Mouse (Mus musculus) intestine, postnatal 0 days (tissue): ENCODE results near the gene 9330161L09Rik. TPM values are rescaled to one million over a fixed set of nuclear protein-coding genes. Genes with fewer than 3 reads are reported as not detected.

ENCODE experiments used
- ATAC-seq: fragments of 200-750 bp; cut with Nextera tagmentation; 2 replicates; pipeline ENCODE4 v1.8.0; 2017; ENCODE audit warnings: mild to moderate bottlenecking, moderate TSS enrichment, moderate library complexity
- H3K27ac ChIP-seq: fragments of 300-500 bp; sonication (generic); 2 replicates; pipeline ENCODE4 v1.5.1; 2014; ENCODE audit warnings: mild to moderate bottlenecking, low read depth, low read length, moderate library complexity
- H3K27me3 ChIP-seq: fragments of 300-500 bp; sonication (generic); replicated peaks from 2 replicates; pipeline ENCODE4 v1.6.1; 2014; ENCODE audit warnings: low read length, mixed read lengths; ENCODE audit not compliant: control insufficient read depth, insufficient read depth
- H3K36me3 ChIP-seq: fragments of 300-500 bp; sonication (generic); 2 replicates; pipeline ENCODE4 v1.6.1; 2014; ENCODE audit warnings: mild to moderate bottlenecking, moderate library complexity; ENCODE audit not compliant: control insufficient read depth, insufficient read depth
- H3K4me1 ChIP-seq: fragments of 300-500 bp; sonication (generic); replicated peaks from 2 replicates; pipeline ENCODE4 v1.6.1; 2014; ENCODE audit warnings: antibody characterized with exemption, low read length, mixed read lengths; ENCODE audit not compliant: control insufficient read depth, insufficient read depth
- H3K4me2 ChIP-seq: fragments of 300-500 bp; sonication (generic); replicated peaks from 2 replicates; pipeline ENCODE4 v1.6.1; 2014; ENCODE audit warnings: low read depth, mild to moderate bottlenecking, moderate library complexity
- H3K4me3 ChIP-seq: fragments of 300-500 bp; sonication (generic); 2 replicates; pipeline ENCODE4 v1.5.1; 2014; ENCODE audit warnings: low read depth, low read length
- H3K9ac ChIP-seq: fragments of 300-500 bp; sonication (generic); 2 replicates; pipeline ENCODE4 v1.6.1; 2014; ENCODE audit warnings: mild to moderate bottlenecking, low read depth, low read length
- H3K9me3 ChIP-seq: fragments of 300-500 bp; sonication (generic); 2 replicates; pipeline ENCODE4 v1.6.1; 2016; ENCODE audit warnings: mixed run types; ENCODE audit not compliant: control insufficient read depth
- CTCF ChIP-seq: sonication (generic); IDR thresholded peaks from 2 replicates; pipeline ENCODE4 v1.5.1; 2016; ENCODE audit warnings: low read depth, mild to moderate bottlenecking, control low read depth, antibody characterized with exemption, moderate library complexity
- WGBS: fragments of 180-500 bp; shearing (Covaris S2); extraction: QIAGEN DNeasy Blood & Tissue Kit; methylation state at CpG from one replicate; pipeline ENCODE4 v1.1.7; 2014; 5-methylcytosine and 5-hydroxymethylcytosine counted together
- polyA plus RNA-seq: library from polyadenylated mRNA; unstranded; fragments of >200 nt; fragmentation: Nextera tagmentation; extraction: Ambion mirVana; gene quantifications from 2 replicates; pipeline ENCODE4 v1.2.1, GENCODE M21; 2015

The 9330161L09Rik gene
- polyA plus RNA-seq, 1 experiment from 2014 or later: not detected

DNA sequence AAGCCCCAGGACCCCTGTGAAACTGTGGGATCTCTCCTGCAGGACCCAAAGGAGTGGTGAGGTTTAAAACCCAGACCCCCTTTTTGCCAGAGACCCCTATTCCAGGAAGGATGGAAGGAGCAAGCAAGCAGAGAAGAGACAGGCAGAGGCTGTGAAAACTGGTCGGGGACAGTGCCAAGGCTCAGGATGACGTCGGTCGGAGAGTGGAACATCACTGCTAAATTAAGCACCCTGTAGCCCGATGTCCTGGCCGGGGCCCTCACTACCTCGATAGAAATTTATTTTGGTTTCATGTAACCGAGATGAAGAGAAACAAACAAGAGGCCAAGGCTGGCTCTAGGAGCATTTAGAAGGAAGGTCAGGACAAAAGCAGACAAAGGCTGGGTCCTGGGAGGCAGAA is 49.4 kb downstream of the 9330161L09Rik start:
- TF ChIP-seq CTCF: no peak
- Histone ChIP-seq H3K9me3 (no peaks in the 10 kb centered on the region), H3K4me1 (no peaks in the 10 kb centered on the region), H3K27me3 (no peaks in the 10 kb centered on the region), H3K9ac (no peak overlapping the region), H3K36me3 (no peaks in the 10 kb centered on the region), H3K4me2 (no peak overlapping the region), H3K27ac (no peak overlapping the region), H3K4me3 (no peak overlapping the region)
- no peak for ATAC-seq
- 78% methylated on average over 8 of the region's 8 CpGs for WGBS

Other genes starting within 250 kb of the 9330161L09Rik start
- 0.44 and 0.51 TPM in 2 replicates for gene Prima1, start 165.7 kb downstream of the 9330161L09Rik start, polyA plus RNA-seq
- not detected in 2 replicates for gene Fam181a, start 96.8 kb downstream of the 9330161L09Rik start, polyA plus RNA-seq
- 15.1 and 18.5 TPM in 2 replicates for gene Asb2, start 51.8 kb downstream of the 9330161L09Rik start, polyA plus RNA-seq
- gene Otub2, start 19.1 kb downstream of the 9330161L09Rik start, polyA plus RNA-seq: 1.8 and 2.3 TPM in 2 replicates
- gene Ddx24, start 18.0 kb upstream of the 9330161L09Rik start, polyA plus RNA-seq: 84.6 and 106 TPM in 2 replicates
- gene Ifi27, start 26.4 kb upstream of the 9330161L09Rik start, polyA plus RNA-seq: 79.3 and 84.8 TPM in 2 replicates
- gene Ifi27l2a, start 35.9 kb upstream of the 9330161L09Rik start, polyA plus RNA-seq: 86.6 and 95.5 TPM in 2 replicates
- 505 and 529 TPM in 2 replicates for gene Ifi27l2b, start 49.4 kb upstream of the 9330161L09Rik start, polyA plus RNA-seq
- 0.56 and 0.65 TPM in 2 replicates for gene Ppp4r4, start 124.5 kb upstream of the 9330161L09Rik start, polyA plus RNA-seq
- 0.10 and 0.21 TPM in 2 replicates for gene Serpina10, start 223.6 kb upstream of the 9330161L09Rik start, polyA plus RNA-seq
- 0.21 TPM in 1 of 2 replicates, not detected in the other for gene Serpina6, start 249.4 kb upstream of the 9330161L09Rik start, polyA plus RNA-seq